Mouse (Mus musculus) kidney, postnatal 10 days (tissue): Measurements from ENCODE around the gene Trp53rkb.

Experiments used
- DNase-seq: peaks from one replicate; pipeline ENCODE4 v3.0.0; 2021; ENCODE audit warnings: mixed read lengths

Gene Trp53rkb

GRCm38 (mm10) chr2:166799615-166800472, 7.5 kb downstream of the Trp53rkb start:
- no peak for DNase-seq

GRCm38 (mm10) chr2:166800473-166800857, 8.1 kb downstream of the Trp53rkb start:
- no peak for DNase-seq

- no peak for DNase-seq
Observed at GRCm38 (mm10) chr2:166801436-166801835, 9.1 kb downstream of the Trp53rkb start.

DNA sequence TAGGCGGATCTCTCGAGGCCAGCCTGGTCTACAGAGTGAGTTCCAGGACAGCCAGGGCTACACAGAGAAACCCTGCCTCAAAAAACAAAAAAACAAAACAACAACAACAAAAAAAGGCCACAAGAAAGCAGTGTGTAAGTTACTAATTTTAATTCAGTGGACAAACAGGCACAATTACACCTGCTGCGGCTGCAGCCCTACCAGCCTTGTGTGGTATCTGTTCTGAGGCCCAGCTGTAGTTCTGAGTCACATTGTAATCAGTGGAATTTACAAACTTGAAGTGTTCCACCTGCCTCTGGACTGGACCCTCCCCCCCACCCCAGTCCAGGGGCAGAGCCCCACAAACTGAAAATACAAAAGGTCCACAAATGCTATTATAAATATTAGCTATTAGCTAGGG, 11.0 kb downstream of the Trp53rkb start:
- no peak for DNase-seq

GRCm38 (mm10) chr2:166805250-166806172, 13.2 kb downstream of the Trp53rkb start, which contains the start of gene Arfgef2:
Gene Arfgef2 (plus strand): TSS chr2:166805588.
- DNase-seq, result peak; percentile 95

- no peak for DNase-seq
Observed at GRCm38 (mm10) chr2:166806173-166806705, 13.9 kb downstream of the Trp53rkb start.

GRCm38 (mm10) chr2:166806813-166807212, 14.5 kb downstream of the Trp53rkb start:
- no peak for DNase-seq

GRCm38 (mm10) chr2:166809499-166809898, 17.2 kb downstream of the Trp53rkb start:
- DNase-seq, result no peak

GRCm38 (mm10) chr2:166810821-166811220, 18.5 kb downstream of the Trp53rkb start:
- DNase-seq, result no peak

- no peak for DNase-seq
Observed at GRCm38 (mm10) chr2:166818463-166819143, 26.3 kb downstream of the Trp53rkb start.

DNA sequence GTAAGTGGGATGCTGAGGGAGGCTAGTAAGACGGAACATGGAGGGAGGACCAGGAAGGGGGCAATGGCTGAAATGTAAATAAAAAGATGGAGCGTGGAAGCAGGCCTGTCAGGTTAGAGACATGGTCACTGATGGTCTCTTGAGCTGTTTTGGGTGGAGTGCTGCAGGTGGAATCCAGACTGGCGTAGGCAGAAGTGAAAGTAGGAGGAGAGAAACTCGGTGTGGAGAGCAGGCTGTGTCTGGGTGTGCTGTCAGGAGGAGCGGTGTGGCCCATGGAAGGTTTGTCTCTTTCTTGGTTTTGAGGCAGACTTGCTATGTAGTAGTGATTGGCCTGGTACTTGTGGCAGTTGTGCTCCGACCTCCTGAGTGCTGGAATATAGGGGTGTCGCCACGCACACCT, 27.5 kb downstream of the Trp53rkb start:
- DNase-seq, result no peak

DNA sequence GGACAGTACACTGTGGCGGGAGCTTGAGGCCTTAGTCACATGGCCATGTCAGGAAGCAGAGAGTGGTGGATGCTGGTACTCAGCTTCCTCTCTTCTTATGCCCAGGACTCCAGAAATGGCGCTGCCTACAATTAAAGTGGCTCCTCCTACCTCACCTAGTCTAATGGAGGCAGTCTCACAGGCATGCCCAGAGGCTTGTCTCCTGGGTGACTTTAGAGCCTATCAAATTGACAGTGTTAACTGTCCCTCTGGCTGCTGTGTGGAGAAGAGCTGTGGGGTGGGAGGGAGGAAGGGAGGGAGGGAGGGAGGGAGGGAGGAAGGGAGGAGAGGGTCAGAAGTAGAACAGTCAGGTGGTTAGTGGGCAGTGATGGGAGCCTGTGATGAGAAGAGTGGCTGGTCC, 28.5 kb downstream of the Trp53rkb start:
- no peak for DNase-seq

- DNase-seq, result no peak
Observed at GRCm38 (mm10) chr2:166821406-166821805, 29.1 kb downstream of the Trp53rkb start.

GRCm38 (mm10) chr2:166822119-166822826, 29.9 kb downstream of the Trp53rkb start:
- DNase-seq, result no peak

- no peak for DNase-seq
Observed at GRCm38 (mm10) chr2:166822901-166823300, 30.6 kb downstream of the Trp53rkb start.

GRCm38 (mm10) chr2:166824386-166824785, 32.1 kb downstream of the Trp53rkb start:
- no peak for DNase-seq

DNA sequence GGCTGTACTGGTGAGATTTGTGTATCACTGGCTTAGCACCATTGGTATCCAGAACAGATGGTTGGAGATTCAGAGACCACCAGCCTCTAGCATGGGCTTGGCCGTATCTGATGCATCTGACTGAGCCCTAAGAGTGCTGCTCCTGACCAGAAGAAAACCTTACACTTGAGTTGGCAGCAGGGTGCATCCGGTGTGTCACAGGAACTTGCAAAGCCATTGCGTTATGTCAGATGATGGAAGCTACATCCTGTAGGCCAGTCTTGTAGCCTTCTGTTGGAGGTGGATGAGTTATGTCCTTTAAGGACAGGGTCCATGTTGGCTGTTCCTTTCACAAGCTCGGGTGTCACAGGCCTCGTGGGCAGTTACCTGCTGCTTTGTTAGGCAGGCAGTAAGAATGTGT, 32.7 kb downstream of the Trp53rkb start:
- peak; percentile 28 for DNase-seq

DNA sequence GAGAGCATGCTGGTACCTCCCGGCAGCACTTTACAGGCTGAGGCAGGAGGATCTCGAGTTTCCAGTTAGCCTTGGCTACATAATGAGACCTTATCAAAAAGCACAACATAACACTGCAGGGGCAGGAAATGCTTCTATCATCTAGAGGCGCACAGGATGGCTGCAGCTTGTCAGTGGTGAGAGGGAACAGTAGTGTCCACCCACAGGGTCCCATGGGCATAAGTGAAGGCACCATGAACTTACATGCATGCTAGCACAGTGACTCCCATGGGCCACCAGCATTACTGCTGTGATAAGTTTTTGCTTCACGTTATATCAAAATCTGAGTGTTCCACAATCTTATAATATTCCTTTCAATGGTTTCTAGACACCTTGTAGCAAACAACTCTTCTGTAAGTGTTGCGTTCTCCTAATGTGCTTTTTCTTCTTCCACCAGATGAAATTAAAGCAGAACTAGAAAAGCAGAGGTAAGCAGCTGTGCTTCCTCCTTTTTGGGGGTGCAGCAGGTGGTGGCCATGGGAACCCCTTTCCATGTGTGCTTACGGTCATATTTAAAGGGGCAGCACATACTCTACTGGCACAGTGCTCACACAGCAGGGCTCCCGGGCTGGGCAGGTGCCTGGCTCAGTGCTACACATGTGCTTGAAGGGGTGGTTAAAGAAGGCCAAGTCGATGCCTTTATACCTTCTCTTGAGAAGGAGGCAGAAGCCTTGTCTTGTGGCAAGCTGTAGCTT, 34.3 kb downstream of the Trp53rkb start:
- DNase-seq, result no peak

- DNase-seq, result no peak
Observed at GRCm38 (mm10) chr2:166828306-166828705, 36.0 kb downstream of the Trp53rkb start.

GRCm38 (mm10) chr2:166830350-166830749, 38.0 kb downstream of the Trp53rkb start:
- DNase-seq, result no peak

DNA sequence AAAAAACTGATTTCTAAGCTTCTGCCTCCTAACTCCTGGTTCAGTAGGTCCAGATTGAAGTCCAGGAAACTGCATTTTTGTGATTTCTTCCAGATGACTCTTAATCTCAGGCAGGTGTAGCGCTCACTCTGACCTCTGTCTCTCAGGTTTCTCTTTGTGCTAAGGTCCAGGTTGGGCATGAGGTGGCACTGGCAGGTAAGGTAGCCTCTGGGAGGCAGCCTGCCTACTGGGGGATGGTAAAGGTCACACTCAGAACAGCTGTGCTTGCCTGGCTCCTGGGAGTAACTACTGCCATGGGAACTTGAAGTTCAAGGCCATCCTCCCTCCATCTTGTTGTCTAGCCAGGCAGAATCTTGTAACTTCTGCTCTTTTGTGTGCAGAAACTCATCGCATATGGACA, 41.8 kb downstream of the Trp53rkb start:
- DNase-seq, result no peak
